Mouse (Mus musculus) CH12.LX (cell line): ENCODE results near the gene Fbxw10. TPM values are rescaled to one million over a fixed set of nuclear protein-coding genes. Genes with fewer than 3 reads are reported as not detected.

ENCODE experiments used
- DNase-seq: peaks from one replicate; pipeline ENCODE4 v3.0.0-alpha.2; 2013; ENCODE audit errors: extremely low read depth
- H3K27ac ChIP-seq: 2 replicates; pipeline ENCODE4 v1.5.1; 2012; ENCODE audit warnings: low read depth, mild to moderate bottlenecking, control low read depth, moderate library complexity; ENCODE audit not compliant: insufficient read depth
- H3K27me3 ChIP-seq: replicated peaks from 2 replicates; pipeline ENCODE3; 2012; ENCODE audit warnings: inconsistent platforms
- H3K36me3 ChIP-seq, 2 experiments: replicated peaks in 1 of 2; 2 replicates each; pipeline versions ENCODE3 to v1.6.1; 2012; ENCODE audit warnings: inconsistent platforms in 1 of 2, low read length in 1 of 2, mild to moderate bottlenecking in 1 of 2, mixed read lengths in 1 of 2, moderate library complexity in 1 of 2; ENCODE audit not compliant: control insufficient read depth in 1 of 2, insufficient read depth in 1 of 2
- H3K4me1 ChIP-seq, 2 experiments: 2 replicates each; pipeline ENCODE4 v1.6.1; 2012; ENCODE audit warnings: inconsistent platforms in 1 of 2, moderate library complexity in 1 of 2; ENCODE audit not compliant: insufficient read depth in 2 of 2, control insufficient read depth in 1 of 2
- H3K4me2 ChIP-seq: 2 replicates; pipeline ENCODE4 v1.6.1; 2012; ENCODE audit warnings: low read depth, mild to moderate bottlenecking, control low read depth; ENCODE audit not compliant: poor library complexity, insufficient read depth, severe bottlenecking
- H3K4me3 ChIP-seq, 3 experiments: fragments of 150-350 bp in 1 of 3; sonication (generic) in 1 of 3; replicated peaks in 1 of 3; 2 replicates each; pipeline versions ENCODE3 to v1.5.1; 2011 to 2012; ENCODE audit warnings: low read depth in 2 of 3, low read length in 2 of 3, mild to moderate bottlenecking in 2 of 3, moderate library complexity in 2 of 3, control low read depth in 1 of 3, improper control_type of control experiment in 1 of 3, inconsistent platforms in 1 of 3, mixed read lengths in 1 of 3; ENCODE audit not compliant: poor library complexity in 1 of 3
- H3K79me2 ChIP-seq: replicated peaks from 2 replicates; pipeline ENCODE4 v1.6.1; 2012; ENCODE audit warnings: mild to moderate bottlenecking, moderate library complexity; ENCODE audit not compliant: control insufficient read depth, poor library complexity, insufficient read depth, severe bottlenecking; ENCODE audit errors: extremely low read depth
- H3K9ac ChIP-seq: 2 replicates; pipeline ENCODE4 v1.6.1; 2012; ENCODE audit warnings: low read depth, mild to moderate bottlenecking, control low read depth, moderate library complexity; ENCODE audit not compliant: insufficient read depth
- H3K9me3 ChIP-seq: replicated peaks from 2 replicates; pipeline ENCODE3; 2012; ENCODE audit warnings: low read length, inconsistent platforms, mixed read lengths
- BHLHE40 ChIP-seq: IDR thresholded peaks from 2 replicates; pipeline ENCODE4 v1.6.1; 2011; ENCODE audit warnings: mild to moderate bottlenecking, low read depth, low read length, improper control_type of control experiment
- CHD1 ChIP-seq: IDR thresholded peaks from 2 replicates; pipeline ENCODE4 v1.6.1; 2012; ENCODE audit warnings: low read depth, low read length, improper control_type of control experiment, inconsistent platforms
- ETS1 ChIP-seq: conservative IDR thresholded peaks from 2 replicates; pipeline ENCODE4 v1.6.1; 2012; ENCODE audit warnings: low read depth, mild to moderate bottlenecking, inconsistent platforms, low read length, improper control_type of control experiment, moderate library complexity
- IRF4 ChIP-seq: IDR thresholded peaks from 2 replicates; pipeline ENCODE4 v1.6.1; 2014; ENCODE audit warnings: low read depth, mild to moderate bottlenecking, inconsistent platforms, low read length, improper control_type of control experiment
- JUN ChIP-seq: IDR thresholded peaks from 2 replicates; pipeline ENCODE4 v1.6.1; 2011; ENCODE audit warnings: low read depth, mild to moderate bottlenecking, low read length, improper control_type of control experiment, moderate library complexity; ENCODE audit not compliant: insufficient read depth
- KAT2A ChIP-seq: IDR thresholded peaks from 2 replicates; pipeline ENCODE4 v1.6.1; 2012; ENCODE audit warnings: low read length, improper control_type of control experiment, inconsistent platforms; ENCODE audit not compliant: insufficient replicate concordance
- MAFK ChIP-seq: IDR thresholded peaks from 2 replicates; pipeline ENCODE4 v1.6.1; 2011; ENCODE audit warnings: low read length, improper control_type of control experiment; ENCODE audit not compliant: insufficient replicate concordance
- MAX ChIP-seq: IDR thresholded peaks from 2 replicates; pipeline ENCODE4 v1.6.1; 2011; ENCODE audit warnings: low read length, improper control_type of control experiment
- MXI1 ChIP-seq: IDR thresholded peaks from 2 replicates; pipeline ENCODE4 v1.6.1; 2011; ENCODE audit warnings: mild to moderate bottlenecking, low read depth, low read length, improper control_type of control experiment
- NELFE ChIP-seq: IDR thresholded peaks from 2 replicates; pipeline ENCODE4 v1.6.1; 2011; ENCODE audit warnings: low read depth, low read length, improper control_type of control experiment
- NRF1 ChIP-seq: IDR thresholded peaks from 2 replicates; pipeline ENCODE4 v1.6.1; 2014; ENCODE audit warnings: low read depth, mild to moderate bottlenecking, inconsistent platforms, low read length, improper control_type of control experiment, moderate library complexity
- PAX5 ChIP-seq: IDR thresholded peaks from 2 replicates; pipeline ENCODE4 v1.6.1; 2012; ENCODE audit warnings: low read length, inconsistent platforms, mixed read lengths
- SMC3 ChIP-seq: IDR thresholded peaks from 2 replicates; pipeline ENCODE4 v1.6.1; 2011; ENCODE audit warnings: low read depth, low read length, improper control_type of control experiment
- TCF12 ChIP-seq: IDR thresholded peaks from 2 replicates; pipeline ENCODE4 v1.6.1; 2014; ENCODE audit warnings: low read depth, mild to moderate bottlenecking, inconsistent platforms, low read length, improper control_type of control experiment
- UBTF ChIP-seq: IDR thresholded peaks from 2 replicates; pipeline ENCODE4 v1.6.1; 2012; ENCODE audit warnings: low read depth, mild to moderate bottlenecking, inconsistent platforms, low read length, improper control_type of control experiment, moderate library complexity
- USF1 ChIP-seq: IDR thresholded peaks from 2 replicates; pipeline ENCODE4 v1.6.1; 2014; ENCODE audit warnings: low read depth, mild to moderate bottlenecking, inconsistent platforms, low read length, improper control_type of control experiment
- ZC3H11A ChIP-seq: IDR thresholded peaks from 2 replicates; pipeline ENCODE4 v1.6.1; 2012; ENCODE audit warnings: low read depth, mild to moderate bottlenecking, inconsistent platforms, low read length, improper control_type of control experiment
- ZKSCAN1 ChIP-seq: IDR thresholded peaks from 2 replicates; pipeline ENCODE4 v1.6.1; 2012; ENCODE audit warnings: low read depth, inconsistent platforms, low read length, improper control_type of control experiment, borderline replicate concordance
- dilution Hi-C: fragments of 300-500 bp; cut with MboI; formaldehyde crosslinking; loops from 2 replicates; pipeline ENCODE4 v1.14.3; 2020; ENCODE audit warnings: low sequenced_read_pairs; ENCODE audit not compliant: extremely low pct_unique_long_range_greater_than_20kb, extremely low pct_ligation_motif_present
- in situ Hi-C: fragments of 300-500 bp; cut with MboI; formaldehyde crosslinking; loops from 3 replicates; pipeline ENCODE4 v1.14.3; 2019; ENCODE audit warnings: low sequenced_read_pairs, low pct_ligation_motif_present, low pct_unique_long_range_greater_than_20kb, mixed read lengths
- polyA plus RNA-seq: library from polyadenylated mRNA; unstranded; fragments of >175 nt; gene quantifications from 2 replicates; pipeline ENCODE4 v1.2.1, GENCODE M21; 2012; ENCODE audit warnings: low read depth; ENCODE audit not compliant: insufficient read length
- total RNA-seq, 2 experiments: library from RNA; depleted of rRNA; stranded (reverse); fragments of 300-350 nt in 1 of 2; fragments of >200 nt in 1 of 2; gene quantifications; 2 replicates each; pipeline ENCODE4 v1.2.3; 2012 to 2014

The Fbxw10 gene
- total and polyA plus RNA-seq, 3 experiments = 0.59 to 1.4 (median 0.78) TPM

GRCm38 (mm10) chr11:62921052-62921977, 74.4 kb downstream of the Fbxw10 start (continued):
- TF ChIP-seq BHLHE40 (0 out of 2 replicates have a peak, but pooled peaks have one; percentile 7), SMC3 (peak; percentile 98), ETS1 (no peak), USF1 (no peak), NRF1 (no peak), MAFK (no peak), PAX5 (no peak), IRF4 (peak; percentile 38; the same call in 1 of the 2 replicates), MXI1 (0 out of 2 replicates have a peak, but pooled peaks have one; percentile 26), TCF12 (no peak), ZKSCAN1 (no peak), NELFE (peak; percentile 29; the same call in 1 of the 2 replicates), KAT2A (no peak), ZC3H11A (peak; percentile 91), CHD1 (no peak)
- TF ChIP-seq, all 38 proteins: peak for 10

GRCm38 (mm10) chr11:62924091-62924761, 77.4 kb downstream of the Fbxw10 start:
- dilution Hi-C loops = no loop called here
- no peak for DNase-seq
- no peak overlapping the region for H3K4me3 ChIP-seq

More at GRCm38 (mm10) chr11:62924091-62924761, 77.4 kb downstream of the Fbxw10 start:
- peaks cover 0 to 7% of the 10 kb centered on the region in 2 experiments; a peak in 2 of 4 replicates for H3K4me1 ChIP-seq
- H3K27me3 ChIP-seq = no peaks in the 10 kb centered on the region
- H3K79me2 ChIP-seq = no peaks in the 10 kb centered on the region
- H3K27ac ChIP-seq = no peak overlapping the region
- peaks cover 4% of the 10 kb centered on the region for H3K9me3 ChIP-seq
- H3K9ac ChIP-seq = no peak overlapping the region
- no peak for TF ChIP-seq BHLHE40
- TF ChIP-seq PAX5 = no peak
- TF ChIP-seq JUN = no peak
- no peak for TF ChIP-seq MAX
- no peak for TF ChIP-seq MXI1
- no peak for TF ChIP-seq UBTF
- 0 out of 2 replicates have a peak overlapping the region, but pooled peaks have one; percentile 18 for H3K4me2 ChIP-seq
- H3K36me3 ChIP-seq = no peaks in the 10 kb centered on the region
- in situ Hi-C loops = no loop called here

Other genes starting within 250 kb of the Fbxw10 start
- 2.9 and 12.6 TPM in 2 replicates for gene Lrrc75a, start 198.5 kb upstream of the Fbxw10 start, total RNA-seq (2012; rRNA removed)
- gene Lrrc75a, start 198.5 kb upstream of the Fbxw10 start, total RNA-seq (2014; rRNA removed) = 1.3 and 1.6 TPM in 2 replicates
- gene Lrrc75a, start 198.5 kb upstream of the Fbxw10 start, polyA plus RNA-seq = 1.8 and 2.7 TPM in 2 replicates
- 47.9 and 60.7 TPM in 2 replicates for gene Mmgt2, start 198.4 kb upstream of the Fbxw10 start, total RNA-seq (2012; rRNA removed)
- gene Mmgt2, start 198.4 kb upstream of the Fbxw10 start, total RNA-seq (2014; rRNA removed) = 41.2 and 49.2 TPM in 2 replicates
- gene Mmgt2, start 198.4 kb upstream of the Fbxw10 start, polyA plus RNA-seq = 61.4 and 65.9 TPM in 2 replicates
- 6.2 and 7.3 TPM in 2 replicates for gene Zfp287, start 115.2 kb upstream of the Fbxw10 start, total RNA-seq (2012; rRNA removed)
- gene Zfp287, start 115.2 kb upstream of the Fbxw10 start, total RNA-seq (2014; rRNA removed) = 4.6 and 4.8 TPM in 2 replicates
- 5.7 TPM in 2 replicates for gene Zfp287, start 115.2 kb upstream of the Fbxw10 start, polyA plus RNA-seq
- not detected in 2 replicates for gene Gm10428, start 94.0 kb upstream of the Fbxw10 start, total RNA-seq (2012; rRNA removed)
- not detected in 2 replicates for gene Gm10428, start 94.0 kb upstream of the Fbxw10 start, total RNA-seq (2014; rRNA removed)
- gene Gm10428, start 94.0 kb upstream of the Fbxw10 start, polyA plus RNA-seq = not detected in 2 replicates
- not detected in 2 replicates for gene Zfp286, start 57.6 kb upstream of the Fbxw10 start, total RNA-seq (2012; rRNA removed)
- not detected in 2 replicates for gene Zfp286, start 57.6 kb upstream of the Fbxw10 start, total RNA-seq (2014; rRNA removed)
- not detected in 2 replicates for gene Zfp286, start 57.6 kb upstream of the Fbxw10 start, polyA plus RNA-seq
- not detected in 2 replicates for gene Trim16, start 26.8 kb upstream of the Fbxw10 start, total RNA-seq (2012; rRNA removed)
- gene Trim16, start 26.8 kb upstream of the Fbxw10 start, total RNA-seq (2014; rRNA removed) = not detected in 2 replicates
- 0.12 TPM in 1 of 2 replicates, not detected in the other for gene Trim16, start 26.8 kb upstream of the Fbxw10 start, polyA plus RNA-seq
- gene Tvp23b, start 32.4 kb downstream of the Fbxw10 start, total RNA-seq (2012; rRNA removed) = 57.7 and 62.2 TPM in 2 replicates
- gene Tvp23b, start 32.4 kb downstream of the Fbxw10 start, total RNA-seq (2014; rRNA removed) = 68.7 and 71.2 TPM in 2 replicates
- gene Tvp23b, start 32.4 kb downstream of the Fbxw10 start, polyA plus RNA-seq = 39.6 and 40.9 TPM in 2 replicates
- gene Cdrt4, start 104.1 kb downstream of the Fbxw10 start, total RNA-seq (2012; rRNA removed) = not detected in 2 replicates
- gene Cdrt4, start 104.1 kb downstream of the Fbxw10 start, total RNA-seq (2014; rRNA removed) = not detected in 2 replicates
- not detected in 2 replicates for gene Cdrt4, start 104.1 kb downstream of the Fbxw10 start, polyA plus RNA-seq
- gene Tekt3, start 214.6 kb downstream of the Fbxw10 start, total RNA-seq (2012; rRNA removed) = not detected in 2 replicates
- not detected in 2 replicates for gene Tekt3, start 214.6 kb downstream of the Fbxw10 start, total RNA-seq (2014; rRNA removed)
- gene Tekt3, start 214.6 kb downstream of the Fbxw10 start, polyA plus RNA-seq = not detected in 2 replicates